Mouse (Mus musculus) liver, adult 2 months (tissue): ENCODE data around the gene Rnd1.

Experiments used
- CTCF ChIP-seq: fragments of 200-500 bp; IDR thresholded peaks from 2 replicates; pipeline ENCODE4 v1.5.1; 2011; ENCODE audit warnings: low read depth, low read length, control low read depth
- POLR2A ChIP-seq: fragments of 200-500 bp; IDR thresholded peaks from 2 replicates; pipeline ENCODE4 v1.6.1; 2011; ENCODE audit warnings: low read length, control low read depth; ENCODE audit not compliant: insufficient read depth; ENCODE audit errors: extremely low read depth

GRCm38 (mm10) chr15:98656982-98657751, 20.1 kb downstream of the Rnd1 start:
- TF ChIP-seq CTCF (0 out of 2 replicates have a peak, but pooled peaks have one; percentile 11), POLR2A (no peak)
